Mouse (Mus musculus) MEL (cell line): ENCODE measurements at regions not wholly inside any gene's neighbourhood (a gene's known extent, or its start where the extent isn't known, plus 50 kb on each side); places are given as distances from the start of the nearest gene placed in this dataset.

ENCODE experiments used
- DNase-seq: peaks from one replicate; pipeline ENCODE4 v3.0.0; 2011; ENCODE audit warnings: low read depth, low spot score
- H3K27ac ChIP-seq: 2 replicates; pipeline ENCODE4 v1.5.1; 2012; ENCODE audit warnings: low read depth, mild to moderate bottlenecking, control low read depth, low read length, moderate library complexity; ENCODE audit not compliant: control insufficient read depth
- H3K27me3 ChIP-seq, 2 experiments: fragments of 150-350 bp in 1 of 2; sonication (generic) in 1 of 2; 2 replicates each; pipeline ENCODE4 v1.6.1; 2012; ENCODE audit warnings: low read length in 2 of 2, mild to moderate bottlenecking in 2 of 2, improper control_type of control experiment in 1 of 2, moderate library complexity in 1 of 2; ENCODE audit not compliant: insufficient read depth in 2 of 2, control insufficient read depth in 1 of 2
- H3K36me3 ChIP-seq, 2 experiments: 2 replicates each; pipeline ENCODE4 v1.6.1; 2012 to 2014; ENCODE audit warnings: low read length in 2 of 2, improper control_type of control experiment in 1 of 2, inconsistent platforms in 1 of 2, mild to moderate bottlenecking in 1 of 2; ENCODE audit not compliant: insufficient read depth in 2 of 2, control insufficient read depth in 1 of 2
- H3K4me1 ChIP-seq, 2 experiments: fragments of 150-350 bp in 1 of 2; sonication (generic) in 1 of 2; 2 replicates each; pipeline ENCODE4 v1.6.1; 2012; ENCODE audit warnings: low read length in 2 of 2, improper control_type of control experiment in 1 of 2, mild to moderate bottlenecking in 1 of 2; ENCODE audit not compliant: insufficient read depth in 2 of 2, control insufficient read depth in 1 of 2
- H3K4me3 ChIP-seq, 2 experiments: fragments of 150-350 bp in 1 of 2; sonication (generic) in 1 of 2; 2 replicates each; pipeline ENCODE4 v1.5.1; 2012; ENCODE audit warnings: low read depth in 2 of 2, low read length in 2 of 2, mild to moderate bottlenecking in 2 of 2, moderate library complexity in 2 of 2, control low read depth in 1 of 2, improper control_type of control experiment in 1 of 2; ENCODE audit not compliant: control insufficient read depth in 1 of 2, insufficient read depth in 1 of 2
- H3K79me2 ChIP-seq: 2 replicates; pipeline ENCODE4 v1.6.1; 2012; ENCODE audit warnings: mild to moderate bottlenecking, low read length, moderate library complexity; ENCODE audit not compliant: control insufficient read depth, poor library complexity, insufficient read depth
- H3K9ac ChIP-seq: 2 replicates; pipeline ENCODE4 v1.6.1; 2012; ENCODE audit warnings: low read depth, mild to moderate bottlenecking, control low read depth, low read length, moderate library complexity; ENCODE audit not compliant: control insufficient read depth, poor library complexity, severe bottlenecking
- H3K9me3 ChIP-seq: fragments of 150-350 bp; sonication (generic); replicated peaks from 2 replicates; pipeline ENCODE4 v1.6.1; 2012; ENCODE audit warnings: mild to moderate bottlenecking, low read length, improper control_type of control experiment, moderate library complexity; ENCODE audit not compliant: insufficient read depth
- BHLHE40 ChIP-seq: IDR thresholded peaks from 2 replicates; pipeline ENCODE4 v1.6.1; 2012; ENCODE audit warnings: low read depth, mild to moderate bottlenecking, inconsistent platforms, low read length, improper control_type of control experiment, borderline replicate concordance
- CHD1 ChIP-seq: IDR thresholded peaks from 2 replicates; pipeline ENCODE4 v1.6.1; 2012; ENCODE audit warnings: low read depth, mild to moderate bottlenecking, inconsistent platforms, low read length, improper control_type of control experiment
- CHD2 ChIP-seq: IDR thresholded peaks from 2 replicates; pipeline ENCODE4 v1.6.1; 2011; ENCODE audit warnings: low read length, improper control_type of control experiment
- E2F4 ChIP-seq: IDR thresholded peaks from 2 replicates; pipeline ENCODE4 v1.6.1; 2011; ENCODE audit warnings: low read depth, low read length, improper control_type of control experiment, borderline replicate concordance
- HCFC1 ChIP-seq: IDR thresholded peaks from 2 replicates; pipeline ENCODE4 v1.6.1; 2012; ENCODE audit warnings: low read depth, mild to moderate bottlenecking, inconsistent platforms, low read length, improper control_type of control experiment, moderate library complexity
- MEF2A ChIP-seq: IDR thresholded peaks from 2 replicates; pipeline ENCODE4 v1.6.1; 2014; ENCODE audit warnings: low read depth, mild to moderate bottlenecking, inconsistent platforms, low read length, improper control_type of control experiment; ENCODE audit not compliant: poor library complexity, insufficient replicate concordance, severe bottlenecking; ENCODE audit errors: extremely low read depth
- MYC ChIP-seq: IDR thresholded peaks from 2 replicates; pipeline ENCODE4 v1.6.1; 2011; ENCODE audit warnings: low read depth, mild to moderate bottlenecking, low read length, improper control_type of control experiment, moderate library complexity
- NELFE ChIP-seq: IDR thresholded peaks from 2 replicates; pipeline ENCODE4 v1.6.1; 2011; ENCODE audit warnings: low read depth, low read length, improper control_type of control experiment
- NRF1 ChIP-seq: IDR thresholded peaks from 2 replicates; pipeline ENCODE4 v1.6.1; 2014; ENCODE audit warnings: low read depth, mild to moderate bottlenecking, inconsistent platforms, low read length, improper control_type of control experiment, moderate library complexity; ENCODE audit not compliant: poor library complexity, insufficient read depth, severe bottlenecking
- POLR2A ChIP-seq, 2 experiments: IDR thresholded peaks; 2 replicates each; pipeline ENCODE4 v1.6.1; 2011 to 2012; ENCODE audit warnings: low read length in 2 of 2, mild to moderate bottlenecking in 2 of 2, control low read depth in 1 of 2, improper control_type of control experiment in 1 of 2, low read depth in 1 of 2, moderate library complexity in 1 of 2; ENCODE audit not compliant: control insufficient read depth in 1 of 2, insufficient read depth in 1 of 2, poor library complexity in 1 of 2
- POLR2AphosphoS2 ChIP-seq: IDR thresholded peaks from 2 replicates; pipeline ENCODE4 v1.6.1; 2011; ENCODE audit warnings: low read length, improper control_type of control experiment
- POLR2AphosphoS5 ChIP-seq: IDR thresholded peaks from 2 replicates; pipeline ENCODE4 v1.6.1; 2012; ENCODE audit warnings: low read depth, borderline replicate concordance, mild to moderate bottlenecking, inconsistent platforms, low read length, moderate library complexity, mixed read lengths
- RAD21 ChIP-seq: IDR thresholded peaks from 2 replicates; pipeline ENCODE4 v1.6.1; 2011; ENCODE audit warnings: mild to moderate bottlenecking, low read depth, low read length, improper control_type of control experiment
- SIN3A ChIP-seq: IDR thresholded peaks from 2 replicates; pipeline ENCODE4 v1.6.1; 2012; ENCODE audit warnings: low read length, improper control_type of control experiment, inconsistent platforms
- TBP ChIP-seq: IDR thresholded peaks from 2 replicates; pipeline ENCODE4 v1.8.0; 2011; ENCODE audit warnings: low read depth, low read length, improper control_type of control experiment
- TCF12 ChIP-seq: IDR thresholded peaks from 2 replicates; pipeline ENCODE4 v1.6.1; 2014; ENCODE audit warnings: low read depth, mild to moderate bottlenecking, inconsistent platforms, low read length, improper control_type of control experiment, moderate library complexity
- USF2 ChIP-seq, 2 experiments: IDR thresholded peaks; 2 replicates each; pipeline ENCODE4 v1.6.1; 2011 to 2012; ENCODE audit warnings: improper control_type of control experiment in 2 of 2, low read length in 2 of 2, borderline replicate concordance in 1 of 2, inconsistent platforms in 1 of 2, low read depth in 1 of 2, mild to moderate bottlenecking in 1 of 2; ENCODE audit not compliant: insufficient read depth in 1 of 2
- ZNF384 ChIP-seq: IDR thresholded peaks from 2 replicates; pipeline ENCODE4 v1.6.1; 2012; ENCODE audit warnings: low read depth, mild to moderate bottlenecking, inconsistent platforms, low read length, improper control_type of control experiment

DNA sequence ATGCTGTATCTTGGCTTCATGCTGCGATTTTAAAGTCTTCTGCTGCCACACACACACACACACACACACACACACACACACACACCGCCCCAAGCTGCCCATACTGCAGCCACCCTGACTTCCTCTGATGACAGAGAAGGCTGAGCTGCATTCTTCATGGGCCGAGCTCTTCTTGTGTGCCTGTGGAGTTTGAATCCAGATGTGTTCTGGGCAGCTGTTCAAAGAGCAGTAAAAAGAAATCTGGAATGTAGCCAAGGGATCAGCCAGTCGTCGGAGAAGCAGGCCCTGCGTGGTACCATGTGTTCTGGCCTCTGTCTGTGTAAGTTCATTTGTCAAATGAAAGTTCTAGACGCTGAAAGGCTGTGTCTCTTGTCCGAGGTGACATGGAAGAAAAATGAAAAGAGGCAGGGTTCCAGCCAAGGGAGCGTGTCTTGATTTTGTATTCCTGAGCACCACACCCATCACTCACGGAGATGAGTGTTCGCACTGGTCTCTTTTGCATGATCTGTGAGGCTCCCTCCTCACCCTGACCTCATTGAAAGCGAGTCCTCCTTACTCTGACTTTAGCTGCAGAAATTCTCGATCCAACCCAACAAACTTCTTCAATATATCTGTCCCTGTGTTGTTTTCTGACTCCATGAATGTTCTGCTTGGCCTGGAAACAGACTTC, 177.4 kb upstream of the Sulf2 start:
- DNase-seq: no peak
- Histone ChIP-seq H3K9me3 (no peaks in the 10 kb centered on the region), H3K36me3 (no peaks in the 10 kb centered on the region), H3K9ac (no peak overlapping the region), H3K27ac (no peak overlapping the region), H3K79me2 (no peaks in the 10 kb centered on the region), H3K27me3 (no peaks in the 10 kb centered on the region), H3K4me3 (no peak overlapping the region), H3K4me1 (no peaks in the 10 kb centered on the region)
- TF ChIP-seq TBP (no peak), POLR2A (IDR thresholded peaks at IDR 0.05; ENCODE audit: control insufficient read depth in 1 of 2, insufficient read depth in 1 of 2, low read depth in 1 of 2, low read length in 2 of 2, poor library complexity in 1 of 2) (no peak), TCF12 (no peak), CHD2 (no peak), SIN3A (no peak), CHD1 (no peak), BHLHE40 (no peak), POLR2AphosphoS5 (no peak), MYC (no peak), E2F4 (no peak), USF2 (IDR thresholded peaks at IDR 0.05; ENCODE audit: borderline replicate concordance in 1 of 2, insufficient read depth in 1 of 2, low read depth in 1 of 2, low read length in 2 of 2) (no peak), MEF2A (no peak)

DNA sequence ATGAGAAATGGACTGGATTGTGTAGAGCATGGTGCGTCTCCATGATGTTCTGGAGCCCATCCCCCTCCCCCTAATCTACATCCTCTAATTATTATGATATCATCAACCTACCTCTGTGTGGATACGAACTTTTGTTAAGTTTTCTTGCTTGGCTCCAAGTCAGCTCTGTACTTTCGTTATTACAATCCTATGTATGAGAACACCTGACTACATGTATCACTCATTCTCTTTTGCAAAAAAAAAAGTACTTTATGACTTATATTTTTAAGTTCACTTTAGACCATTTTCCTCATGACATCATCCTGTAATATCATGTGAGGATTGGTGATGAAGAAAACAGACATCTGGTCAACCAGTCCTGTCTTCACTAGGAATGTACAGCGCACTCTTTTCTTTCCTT, 175.7 kb upstream of the Sulf2 start:
- H3K79me2 ChIP-seq: no peaks in the 10 kb centered on the region
- H3K36me3 ChIP-seq: no peaks in the 10 kb centered on the region
- no peak for TF ChIP-seq ZNF384
- TF ChIP-seq NELFE: no peak
- TF ChIP-seq MEF2A: no peak
- TF ChIP-seq POLR2AphosphoS2: no peak
- no peak for TF ChIP-seq RAD21
- no peak for TF ChIP-seq HCFC1
- TF ChIP-seq NRF1: no peak
- no peak overlapping the region for H3K27ac ChIP-seq
- DNase-seq: no peak
- H3K9ac ChIP-seq: no peak overlapping the region
- H3K4me1 ChIP-seq: no peaks in the 10 kb centered on the region
- H3K27me3 ChIP-seq: no peaks in the 10 kb centered on the region
- no peaks in the 10 kb centered on the region for H3K9me3 ChIP-seq
- H3K4me3 ChIP-seq: no peak overlapping the region
